Mouse (Mus musculus) CD4-positive naive resting alpha-beta T cell, adult 76 days (primary cell): ENCODE data around the gene Zfp296. TPM values are rescaled to one million over a fixed set of nuclear protein-coding genes. Genes with fewer than 3 reads are reported as not detected.

Source experiments
- total RNA-seq: library from RNA; stranded (reverse); gene quantifications from one replicate; pipeline ENCODE4 v1.2.4, GENCODE M21; 2023

The Zfp296 gene
- 1.5 TPM for total RNA-seq

GRCm38 (mm10) chr7:19577141-19577852 lies at the start of gene Zfp296, which contains the start of gene Gemin7:
TSS of gene Zfp296 (plus strand) at chr7:19577287.
TSS of gene Gemin7 (minus strand) at chr7:19577595.

GRCm38 (mm10) chr7:19562643-19563410 lies 14.3 kb upstream of the Zfp296 start, which contains the start of gene Ppp1r37:
TSS of gene Ppp1r37 (minus strand) at chr7:19563076.

GRCm38 (mm10) chr7:19603849-19604605 lies 26.9 kb downstream of the Zfp296 start, which contains the start of gene Clasrp:
TSS of gene Clasrp (minus strand) at chr7:19604486.

GRCm38 (mm10) chr7:19629361-19629734 lies 52.3 kb downstream of the Zfp296 start, which contains the start of gene Relb:
TSS of gene Relb (minus strand) at chr7:19629438.

Other genes starting within 250 kb of the Zfp296 start
- 67.1 TPM for gene Ercc1, start 232.5 kb upstream of the Zfp296 start, total RNA-seq
- 9.0 TPM for gene Cd3eap, start 217.8 kb upstream of the Zfp296 start, total RNA-seq
- 1.3 TPM for gene Ppp1r13l, start 217.5 kb upstream of the Zfp296 start, total RNA-seq
- 69.8 TPM for gene Ercc2, start 195.3 kb upstream of the Zfp296 start, total RNA-seq
- gene Klc3, start 173.2 kb upstream of the Zfp296 start, total RNA-seq: 5.9 TPM
- not detected for gene Ckm, start 172.5 kb upstream of the Zfp296 start, total RNA-seq
- 26.5 TPM for gene Mark4, start 118.5 kb upstream of the Zfp296 start, total RNA-seq
- not detected for gene Exoc3l2, start 114.0 kb upstream of the Zfp296 start, total RNA-seq
- gene Bloc1s3, start 68.9 kb upstream of the Zfp296 start, total RNA-seq: 3.3 TPM
- 23.3 TPM for gene Trappc6a, start 68.9 kb upstream of the Zfp296 start, total RNA-seq
- gene Nkpd1, start 59.4 kb upstream of the Zfp296 start, total RNA-seq: not detected
- 56.4 TPM for gene Ppp1r37, start 14.2 kb upstream of the Zfp296 start, total RNA-seq
- 42.3 TPM for gene Gemin7, start 308 bp downstream of the Zfp296 start, total RNA-seq
- gene Clasrp, start 27.2 kb downstream of the Zfp296 start, total RNA-seq: 87.2 TPM
- 67.9 TPM for gene Relb, start 52.2 kb downstream of the Zfp296 start, total RNA-seq
- gene Clptm1, start 87.7 kb downstream of the Zfp296 start, total RNA-seq: 87.9 TPM
- not detected for gene Apoc2, start 100.7 kb downstream of the Zfp296 start, total RNA-seq
- not detected for gene Gm44805, start 104.1 kb downstream of the Zfp296 start, total RNA-seq
- gene Apoc4, start 104.2 kb downstream of the Zfp296 start, total RNA-seq: not detected
- gene Apoc1, start 115.4 kb downstream of the Zfp296 start, total RNA-seq: not detected
- 36.3 TPM for gene Apoe, start 121.9 kb downstream of the Zfp296 start, total RNA-seq
- gene Tomm40, start 138.2 kb downstream of the Zfp296 start, total RNA-seq: 48.0 TPM
- 0.38 TPM for gene Nectin2, start 173.2 kb downstream of the Zfp296 start, total RNA-seq
- 0.23 TPM for gene Bcam, start 193.7 kb downstream of the Zfp296 start, total RNA-seq
- not detected for gene Cblc, start 219.5 kb downstream of the Zfp296 start, total RNA-seq
- gene Bcl3, start 245.5 kb downstream of the Zfp296 start, total RNA-seq: 23.5 TPM